Mouse (Mus musculus) embryonic fibroblast, embryonic 13.5 days (primary cell): Measurements from ENCODE around the gene Gpr162. TPM values are rescaled to one million over a fixed set of nuclear protein-coding genes. Genes with fewer than 3 reads are reported as not detected.
A peak's percentile ranks its signal among the peaks of the same experiment; 100 is the strongest.
"Not testable (repeated sequence)": the region's sequence is repeated elsewhere in the genome, so short reads cannot be mapped to it uniquely, and the experiment has no call there.

Experiments used
- H3K27ac ChIP-seq: 2 replicates; pipeline ENCODE4 v1.5.1; 2012; ENCODE audit warnings: low read length, control low read depth, inconsistent platforms; ENCODE audit not compliant: insufficient read depth
- H3K4me1 ChIP-seq: 2 replicates; pipeline ENCODE4 v1.6.1; 2011; ENCODE audit warnings: low read length; ENCODE audit not compliant: control insufficient read depth, insufficient read depth
- H3K4me3 ChIP-seq: 2 replicates; pipeline ENCODE4 v1.5.1; 2011; ENCODE audit warnings: mild to moderate bottlenecking, control low read depth, low read length; ENCODE audit not compliant: insufficient read depth
- CTCF ChIP-seq: IDR thresholded peaks from 2 replicates; pipeline ENCODE4 v1.5.1; 2011; ENCODE audit warnings: mild to moderate bottlenecking, control low read depth, low read length, moderate library complexity, borderline replicate concordance; ENCODE audit not compliant: insufficient read depth
- POLR2A ChIP-seq: IDR thresholded peaks from 2 replicates; pipeline ENCODE4 v1.6.1; 2011; ENCODE audit warnings: low read depth, mild to moderate bottlenecking, control low read depth, low read length, moderate library complexity
- polyA plus RNA-seq: library from polyadenylated mRNA; stranded (reverse); fragments of >200 nt; gene quantifications from 2 replicates; pipeline ENCODE4 v1.2.4, GENCODE M21; 2011; ENCODE audit warnings: low read depth; ENCODE audit not compliant: missing spikeins, insufficient read length

Gpr162 gene
- polyA plus RNA-seq, 1 experiment = 0.63 TPM

- Histone ChIP-seq H3K4me1 (no peaks in the 10 kb centered on the region), H3K4me3 (no peak overlapping the region), H3K27ac (no peak overlapping the region)
- TF ChIP-seq POLR2A (no peak), CTCF (no peak)
Observed at GRCm38 (mm10) chr6:124850535-124850934, 13.2 kb downstream of the Gpr162 start.

GRCm38 (mm10) chr6:124847305-124847704 is 16.5 kb downstream of the Gpr162 start:
- peak; percentile 61; the same call in 1 of the 2 replicates for TF ChIP-seq CTCF
- TF ChIP-seq POLR2A = no peak
- Histone ChIP-seq H3K4me1 (no peaks in the 10 kb centered on the region), H3K27ac (no peak overlapping the region), H3K4me3 (no peak overlapping the region)

- no peak for TF ChIP-seq CTCF
- no peak for TF ChIP-seq POLR2A
- H3K4me3 ChIP-seq = no peak within 1 kb of the TSS
- no peaks in the 10 kb centered on the region for H3K4me1 ChIP-seq
- no peak within 1 kb of the TSS for H3K27ac ChIP-seq
Observed at GRCm38 (mm10) chr6:124840241-124841167, 23.3 kb downstream of the Gpr162 start, which contains the start of gene Gnb3. Gene Gnb3 (minus strand): TSS chr6:124840275.

GRCm38 (mm10) chr6:124839805-124840204 is 24.0 kb downstream of the Gpr162 start:
- Histone ChIP-seq H3K27ac (no peak overlapping the region), H3K4me3 (no peak overlapping the region), H3K4me1 (no peaks in the 10 kb centered on the region)
- TF ChIP-seq CTCF = no peak
- TF ChIP-seq POLR2A = no peak

- Histone ChIP-seq H3K4me1 (no peaks in the 10 kb centered on the region), H3K27ac (no peak overlapping the region), H3K4me3 (no peak overlapping the region)
- TF ChIP-seq CTCF = peak; percentile 8; the same call in 1 of the 2 replicates
- TF ChIP-seq POLR2A = no peak
Observed at GRCm38 (mm10) chr6:124836411-124836810, 27.4 kb downstream of the Gpr162 start.

GRCm38 (mm10) chr6:124835531-124835930 is 28.3 kb downstream of the Gpr162 start:
- H3K4me1 ChIP-seq = no peaks in the 10 kb centered on the region
- TF ChIP-seq CTCF = no peak
- TF ChIP-seq POLR2A = no peak
- H3K27ac ChIP-seq = no peak overlapping the region
- H3K4me3 ChIP-seq = no peak overlapping the region

GRCm38 (mm10) chr6:124834512-124835081 is 29.2 kb downstream of the Gpr162 start:
- TF ChIP-seq CTCF (no peak), POLR2A (no peak)
- Histone ChIP-seq H3K4me3 (no peak overlapping the region), H3K27ac (no peak overlapping the region), H3K4me1 (no peaks in the 10 kb centered on the region)

GRCm38 (mm10) chr6:124831649-124832048 is 32.1 kb downstream of the Gpr162 start:
- H3K27ac ChIP-seq = no peak overlapping the region
- no peak overlapping the region for H3K4me3 ChIP-seq
- TF ChIP-seq POLR2A (no peak), CTCF (no peak)
- no peaks in the 10 kb centered on the region for H3K4me1 ChIP-seq

- not testable (repeated sequence) for H3K4me1 ChIP-seq, H3K4me3 ChIP-seq, H3K27ac ChIP-seq
Observed at GRCm38 (mm10) chr6:124831199-124831598, 32.6 kb downstream of the Gpr162 start.

- Histone ChIP-seq H3K27ac (peak overlapping the region; percentile 85), H3K4me1 (no peaks in the 10 kb centered on the region)
- TF ChIP-seq CTCF (no peak), POLR2A (peak; percentile 77)
Observed at GRCm38 (mm10) chr6:124829799-124830700, 33.7 kb downstream of the Gpr162 start.

More at GRCm38 (mm10) chr6:124829799-124830700, 33.7 kb downstream of the Gpr162 start:
- peak overlapping the region; percentile 71 for H3K4me3 ChIP-seq
